Mouse (Mus musculus): ENCODE data around the gene Actc1.

The Actc1 gene

DNA sequence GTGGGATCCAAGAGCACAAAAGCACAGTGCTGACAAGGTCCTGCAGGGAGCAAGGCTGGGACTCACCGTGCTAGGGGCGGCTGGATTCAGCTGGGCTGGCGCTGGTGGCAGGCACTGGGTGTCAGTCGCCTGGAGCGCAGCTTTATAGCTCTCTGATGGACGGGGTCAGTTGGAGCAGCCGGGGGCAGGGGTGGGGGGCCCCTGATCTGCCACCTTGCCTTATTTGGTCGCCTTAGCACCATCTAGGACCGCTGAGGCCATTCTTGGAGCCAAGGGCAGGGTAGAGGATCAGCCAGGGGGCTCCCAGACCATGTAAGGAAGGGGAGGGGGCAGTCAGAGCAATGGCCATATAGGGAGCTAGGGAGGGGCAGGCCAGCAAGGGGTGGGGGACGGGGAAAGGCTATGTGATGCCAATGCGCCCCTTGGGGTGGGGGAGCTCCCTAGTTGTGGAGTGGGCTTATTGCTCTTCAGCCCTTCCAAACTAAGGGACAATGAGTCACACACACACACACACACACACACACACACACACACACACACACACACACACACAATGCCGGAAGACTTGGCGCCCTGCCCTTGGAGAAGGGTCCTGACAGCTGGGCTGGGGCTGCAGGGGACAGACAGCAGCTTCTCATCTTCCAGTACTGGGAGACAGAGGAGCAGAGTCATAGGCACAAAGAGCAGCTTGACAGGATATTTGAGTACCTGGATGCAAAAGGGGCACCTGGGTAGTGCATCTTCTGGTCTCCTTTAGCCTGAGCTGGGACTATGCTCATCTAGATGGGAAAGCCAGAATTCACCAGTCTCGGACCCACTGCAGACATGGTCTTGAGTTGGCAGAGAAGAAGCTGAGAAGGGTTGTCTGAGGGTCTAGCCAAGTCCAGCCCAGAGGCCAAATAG, at the start of gene Actc1:
Actc1 (minus strand) TSS at position 853 of the 903 bp plus-strand sequence.
- DNase-seq (ENCODE audit: low spot score) = no peak

DNA sequence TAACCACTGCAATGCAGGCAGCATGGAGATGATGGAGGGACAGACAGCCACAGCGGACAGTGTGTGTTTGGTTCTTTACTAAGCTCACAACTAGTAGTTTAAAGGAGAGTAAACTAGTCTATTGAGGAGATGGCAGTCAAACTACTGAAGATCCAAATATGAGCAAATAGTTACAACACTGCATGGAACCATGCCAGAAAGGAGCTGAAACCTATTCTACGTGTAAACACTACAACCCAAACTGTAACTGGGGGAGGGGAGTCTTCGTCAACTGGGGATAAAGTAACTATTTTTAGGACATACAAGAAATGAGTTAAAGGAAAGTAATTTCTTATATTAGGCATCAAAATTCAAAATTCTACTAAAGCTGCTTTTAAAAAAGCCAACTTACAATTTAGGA, 49.1 kb upstream of the Actc1 start:
- no peak for DNase-seq (ENCODE audit: low spot score)

DNA sequence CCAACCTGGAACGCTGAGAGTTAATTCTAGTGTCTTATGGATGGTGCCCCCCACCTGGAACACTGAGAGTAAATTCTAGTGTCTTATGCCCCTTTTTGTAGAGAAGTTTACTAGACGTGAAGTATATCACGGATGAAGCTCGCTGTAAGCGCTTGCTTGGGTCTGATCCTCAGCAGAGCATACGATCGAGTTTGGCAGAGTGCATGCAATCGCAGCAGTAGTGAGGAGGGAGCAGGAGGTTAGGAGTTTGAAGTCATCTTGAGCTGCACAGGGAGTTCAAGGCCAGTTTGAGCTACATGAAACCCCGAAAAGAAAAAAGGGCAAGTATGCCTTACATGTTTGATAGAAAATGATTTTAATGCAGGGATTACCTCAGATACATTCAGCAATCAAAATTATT, 47.5 kb upstream of the Actc1 start:
- no peak for DNase-seq (ENCODE audit: low spot score)

DNA sequence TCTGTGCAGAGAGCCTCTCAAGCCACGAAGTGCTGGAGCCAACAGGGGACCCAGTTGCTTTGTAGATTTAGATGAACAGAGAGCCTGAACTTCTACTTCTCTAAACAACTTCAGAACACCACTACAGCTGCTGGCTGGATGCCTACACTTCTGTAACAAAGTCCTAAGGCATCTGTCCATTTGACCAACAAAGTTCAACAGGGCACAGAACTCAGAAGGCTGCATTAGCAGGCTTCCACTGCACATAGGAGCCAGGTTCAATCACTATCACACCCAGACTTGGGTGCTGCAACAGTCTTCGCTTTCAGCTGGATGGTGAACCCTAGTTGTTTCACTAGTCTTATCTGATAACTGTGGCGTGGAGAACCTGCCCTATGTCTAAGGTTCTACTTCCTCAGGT, 46.5 kb upstream of the Actc1 start:
- no peak for DNase-seq (ENCODE audit: low spot score)

DNA sequence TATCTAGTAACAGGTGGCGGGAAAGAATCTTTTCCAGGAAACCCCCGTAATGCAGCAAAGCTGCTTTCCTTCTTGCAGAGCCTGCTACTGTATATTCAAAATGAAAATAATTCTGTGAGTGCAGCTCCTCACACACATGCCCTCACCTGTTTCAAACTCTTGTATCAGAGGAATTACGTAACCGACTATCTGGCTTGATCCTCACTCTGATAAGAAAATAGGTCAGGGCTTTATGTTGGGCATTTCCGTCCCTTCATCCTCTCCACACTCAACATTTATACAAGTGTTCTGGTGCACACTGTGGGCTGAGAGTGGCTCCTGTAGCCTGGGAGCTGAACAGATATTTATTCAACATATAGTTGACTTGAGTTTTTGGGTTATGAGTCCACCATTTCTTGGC, 45.8 kb upstream of the Actc1 start:
- no peak for DNase-seq (ENCODE audit: low spot score)

DNA sequence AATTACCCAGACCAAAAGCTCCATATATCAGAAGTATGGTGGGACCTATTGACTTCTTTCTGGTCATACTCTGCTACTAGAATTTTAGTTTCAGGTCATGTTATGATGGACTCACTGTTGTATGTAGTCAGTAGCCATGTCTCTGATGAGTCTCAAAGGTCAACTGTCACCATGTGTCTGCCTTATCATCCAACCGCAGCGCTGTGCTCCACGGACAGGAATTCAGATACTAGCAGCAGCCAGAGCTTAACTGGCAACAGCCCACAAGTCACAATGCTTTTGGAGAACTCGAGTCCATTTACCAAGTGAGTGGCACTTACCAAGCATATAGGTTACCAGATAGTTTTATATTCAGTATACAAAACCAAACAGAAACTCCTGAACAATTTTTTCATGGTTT, 44.3 kb upstream of the Actc1 start:
- no peak for DNase-seq (ENCODE audit: low spot score)

DNA sequence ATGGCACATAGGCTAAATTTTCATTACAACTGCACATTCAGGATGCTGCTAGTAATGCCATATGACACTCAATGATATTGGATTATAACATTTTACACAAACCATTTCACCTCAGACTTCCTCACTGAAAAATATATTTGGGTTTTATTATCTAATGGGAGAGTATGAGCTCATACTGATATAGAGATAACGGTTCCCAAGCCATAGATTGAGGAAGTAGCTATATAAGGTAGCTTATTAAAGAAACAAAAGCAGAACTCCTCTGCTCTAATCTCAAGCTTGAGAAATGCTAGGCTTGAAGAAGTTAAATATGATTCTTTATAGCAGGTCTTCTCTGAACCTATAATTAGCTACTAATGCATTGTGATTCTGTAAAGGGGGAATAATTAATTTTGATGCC, 43.2 kb upstream of the Actc1 start:
- no peak for DNase-seq (ENCODE audit: low spot score)

DNA sequence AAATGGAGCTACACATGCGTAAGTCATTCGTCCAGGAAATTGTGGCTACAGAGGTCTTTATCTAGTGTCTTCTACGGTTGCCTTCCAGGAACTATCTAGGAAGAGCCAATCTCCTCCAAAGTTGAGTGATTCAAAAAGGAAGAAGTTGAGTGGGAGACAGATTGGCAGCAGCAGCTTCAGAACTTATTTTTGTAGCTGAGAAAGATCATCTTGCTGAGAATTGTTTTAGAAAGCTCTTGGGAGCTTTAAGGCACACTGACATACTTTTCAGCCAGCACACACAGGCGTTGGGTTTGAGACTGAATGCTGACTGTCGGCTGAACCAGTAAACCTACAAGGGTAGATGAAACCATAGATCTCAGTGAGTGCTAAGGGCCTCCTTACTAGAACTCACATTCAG, 42.0 kb upstream of the Actc1 start:
- no peak for DNase-seq (ENCODE audit: low spot score)

DNA sequence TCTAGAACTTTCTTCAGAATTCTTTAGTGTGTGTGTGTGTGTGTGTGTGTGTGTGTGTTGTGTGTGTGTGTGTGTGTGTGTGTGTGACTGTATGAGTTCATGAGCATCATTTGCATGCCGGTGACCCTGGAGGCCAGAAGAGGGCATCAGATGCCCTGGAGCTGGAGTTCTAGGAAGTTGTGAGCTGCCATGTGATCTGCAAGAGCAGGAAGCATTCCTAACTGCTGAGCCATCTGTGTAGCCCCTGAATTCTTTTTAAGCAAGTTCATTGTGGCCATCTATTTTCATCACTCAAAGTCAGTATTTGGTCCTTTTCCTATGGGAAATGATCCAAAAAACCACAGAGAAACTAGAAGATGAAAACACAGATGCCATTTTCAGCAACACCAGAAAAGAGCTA, 41.3 kb upstream of the Actc1 start:
- DNase-seq (ENCODE audit: low spot score) = no peak

DNA sequence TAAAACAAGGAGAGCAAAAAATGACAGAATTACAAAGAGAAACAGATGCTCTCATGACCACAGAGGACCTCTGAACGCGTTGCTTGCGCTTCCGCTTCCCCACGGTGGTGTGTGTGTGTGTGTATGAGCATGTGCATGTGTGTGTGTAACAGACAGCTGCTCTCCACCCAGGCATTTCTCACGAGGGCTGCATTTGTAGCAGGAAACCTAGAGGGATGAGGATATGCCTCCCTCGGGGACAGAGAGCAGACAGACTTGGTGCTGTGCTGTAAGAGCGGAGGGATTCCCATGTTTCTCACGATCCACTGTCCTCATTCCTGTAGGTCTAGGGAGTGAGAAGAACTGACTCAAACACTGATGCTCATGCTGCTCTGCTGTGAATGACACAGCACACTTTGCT, 40.2 kb upstream of the Actc1 start:
- DNase-seq (ENCODE audit: low spot score) = no peak

DNA sequence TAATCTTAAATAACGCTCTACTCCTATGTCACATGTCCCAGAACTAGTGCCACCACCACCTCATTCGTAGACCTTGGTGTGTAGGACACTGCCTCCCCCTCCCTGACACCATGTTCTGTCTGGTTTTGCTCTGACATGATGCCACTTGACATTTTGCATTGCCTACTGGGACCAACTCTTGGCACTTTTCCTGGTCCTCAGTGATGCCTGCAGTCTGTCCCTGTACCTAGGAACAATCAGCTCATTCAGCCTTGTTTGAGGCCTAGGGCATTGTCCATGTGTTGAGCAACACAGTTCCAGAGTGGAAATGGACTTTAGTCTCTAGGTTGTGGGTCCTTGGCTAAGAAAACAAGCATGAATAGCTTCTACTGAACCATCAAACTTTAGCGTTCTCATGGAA, 36.5 kb upstream of the Actc1 start:
- no peak for DNase-seq (ENCODE audit: low spot score)

DNA sequence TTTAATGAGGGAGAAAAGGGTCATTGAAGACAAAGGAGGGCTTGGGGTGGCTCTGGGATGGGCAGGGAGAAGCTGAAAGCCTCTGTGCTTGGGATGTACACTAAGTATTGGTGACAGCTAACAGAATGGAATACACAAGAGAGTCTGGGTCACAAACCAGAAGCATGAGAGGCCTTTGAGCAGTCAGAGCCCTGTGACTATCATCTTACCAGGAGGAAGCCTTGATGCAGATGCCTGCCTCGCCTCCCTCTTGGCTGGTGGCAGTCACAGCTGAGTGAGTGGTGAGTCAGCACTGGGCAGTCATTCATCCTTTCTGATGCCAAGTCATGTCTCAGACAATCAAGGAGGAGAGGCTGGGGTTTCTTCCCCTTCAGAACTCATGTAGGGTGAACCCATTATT, 33.9 kb upstream of the Actc1 start:
- DNase-seq (ENCODE audit: low spot score) = no peak

DNA sequence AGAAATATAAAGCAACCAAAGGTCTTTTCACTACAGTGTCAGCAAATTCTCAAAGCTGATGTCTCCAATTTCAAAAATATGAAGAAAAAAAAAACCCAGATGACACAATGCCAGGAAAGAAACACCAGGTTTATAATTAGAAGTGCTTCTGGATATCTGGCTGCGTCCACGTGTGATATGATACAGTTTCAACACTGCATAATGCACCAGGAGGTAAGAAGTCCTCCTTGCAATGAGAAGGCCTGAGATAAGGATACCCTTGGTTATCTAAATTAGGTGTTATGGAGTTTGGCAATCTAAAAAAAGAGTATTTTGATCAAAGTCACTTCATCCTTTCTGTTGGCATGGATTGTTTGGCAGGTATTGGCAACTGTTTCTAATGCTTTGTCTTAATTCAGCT, 18.5 kb upstream of the Actc1 start:
- no peak for DNase-seq (ENCODE audit: low spot score)

DNA sequence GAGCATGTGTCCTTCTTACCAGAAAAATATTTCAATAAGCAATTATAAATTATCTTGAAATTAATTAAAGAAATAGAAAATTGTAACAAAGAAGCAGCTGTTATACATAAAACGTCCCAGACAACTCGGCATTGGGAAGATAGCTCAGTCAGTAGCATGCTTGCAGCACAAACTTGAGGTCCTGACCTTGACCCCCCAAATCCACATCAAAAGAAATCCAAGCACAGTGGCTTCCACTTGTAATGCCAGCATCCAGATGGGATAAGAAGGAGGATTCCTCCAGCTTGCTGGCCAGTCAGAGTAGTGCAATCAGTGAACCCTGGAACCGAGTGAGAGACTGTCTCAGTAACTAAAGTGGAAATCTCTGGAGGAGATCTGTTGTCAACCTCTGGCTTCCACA, 12.9 kb upstream of the Actc1 start:
- no peak for DNase-seq (ENCODE audit: low spot score)

DNA sequence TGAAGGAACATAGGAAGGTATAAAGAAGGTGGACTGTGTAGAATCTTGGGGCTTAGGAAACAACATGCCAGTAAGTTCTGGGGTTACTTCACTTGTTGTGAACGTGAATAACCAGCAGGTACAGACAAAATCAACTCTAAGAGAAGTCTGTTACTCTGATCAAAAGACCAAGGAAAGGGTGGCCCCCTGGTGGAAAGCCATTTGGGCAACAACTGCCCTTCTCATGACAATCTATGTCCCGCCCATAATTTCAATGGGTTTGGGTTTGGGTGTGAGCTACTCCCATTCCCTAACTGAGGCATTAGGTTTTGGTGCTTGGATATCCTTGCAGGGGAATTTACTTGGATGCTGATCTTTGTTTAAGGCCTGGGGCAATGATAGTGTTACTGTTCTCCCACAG, 10.7 kb upstream of the Actc1 start:
- no peak for DNase-seq (ENCODE audit: low spot score)

DNA sequence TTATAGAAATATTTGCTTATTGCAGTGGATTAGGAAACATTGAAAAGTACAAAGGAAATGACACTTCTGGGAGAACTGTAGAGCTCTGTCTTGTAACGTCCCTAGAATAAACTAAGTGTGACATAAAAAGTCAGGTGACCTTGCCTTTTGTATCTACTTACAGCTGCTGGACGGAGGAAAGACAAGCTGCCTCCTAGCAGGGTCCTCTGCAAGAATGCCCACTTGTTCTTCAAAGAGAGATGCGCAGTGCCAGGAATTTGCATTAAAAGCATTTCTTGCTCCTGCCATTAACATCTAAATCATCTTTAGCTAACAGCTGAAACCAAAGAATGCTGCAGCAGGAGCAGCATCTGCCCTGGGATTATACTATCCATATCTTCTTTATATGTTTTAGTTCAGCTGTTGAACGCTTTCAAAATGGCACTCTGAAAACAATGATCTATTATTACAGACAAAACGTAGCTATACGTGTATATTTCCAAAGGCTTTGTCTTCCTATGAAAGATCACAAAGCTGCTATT, 6.8 kb upstream of the Actc1 start:
- DNase-seq (ENCODE audit: low spot score) = no peak

DNA sequence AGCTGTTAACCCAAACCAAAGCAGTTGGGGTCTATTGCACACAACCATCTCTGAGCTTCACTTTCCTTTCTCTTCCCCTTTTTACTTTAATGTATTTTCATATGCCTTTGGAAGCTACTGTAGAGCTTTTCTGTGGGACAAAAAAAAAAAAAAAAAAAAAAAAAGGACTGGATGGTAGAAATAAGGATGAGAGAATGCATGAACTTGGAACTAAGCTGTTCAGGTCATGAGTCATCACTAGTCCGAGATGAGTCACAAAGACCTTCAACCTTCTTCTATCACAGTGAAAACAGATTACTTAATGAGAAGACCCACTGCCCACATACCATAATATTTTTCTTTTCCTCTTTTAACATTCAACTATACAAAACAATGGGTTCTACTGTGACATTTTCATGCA, 6.3 kb upstream of the Actc1 start:
- DNase-seq (ENCODE audit: low spot score) = no peak

DNA sequence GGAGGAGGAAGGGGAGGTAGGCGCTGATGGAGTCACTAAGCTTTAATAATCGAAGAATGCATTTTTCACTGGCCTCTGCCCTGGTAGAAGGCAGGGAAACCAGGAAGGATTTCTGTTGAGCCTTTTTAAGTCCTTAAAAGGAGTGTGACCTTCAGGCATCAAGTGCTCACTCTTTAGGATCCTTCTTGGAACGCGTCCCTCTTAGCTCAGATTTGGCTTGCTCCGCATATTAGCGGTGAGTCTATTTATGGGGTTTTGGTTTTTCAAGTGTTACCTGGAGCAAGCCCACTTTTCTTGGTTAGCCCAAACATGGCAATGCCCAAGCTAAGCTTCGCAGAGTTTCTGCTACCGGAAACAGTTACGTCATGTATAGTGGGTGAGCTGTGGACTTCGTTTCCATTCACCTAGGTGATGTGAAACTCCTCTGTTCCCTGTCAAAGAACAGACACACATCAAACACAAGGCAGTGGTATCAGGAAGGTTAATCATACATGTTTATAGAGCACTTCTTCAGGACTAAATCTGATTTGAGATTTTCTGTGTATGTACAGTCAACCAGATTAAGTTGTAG, 5.0 kb upstream of the Actc1 start:
- no peak for DNase-seq (ENCODE audit: low spot score)

DNA sequence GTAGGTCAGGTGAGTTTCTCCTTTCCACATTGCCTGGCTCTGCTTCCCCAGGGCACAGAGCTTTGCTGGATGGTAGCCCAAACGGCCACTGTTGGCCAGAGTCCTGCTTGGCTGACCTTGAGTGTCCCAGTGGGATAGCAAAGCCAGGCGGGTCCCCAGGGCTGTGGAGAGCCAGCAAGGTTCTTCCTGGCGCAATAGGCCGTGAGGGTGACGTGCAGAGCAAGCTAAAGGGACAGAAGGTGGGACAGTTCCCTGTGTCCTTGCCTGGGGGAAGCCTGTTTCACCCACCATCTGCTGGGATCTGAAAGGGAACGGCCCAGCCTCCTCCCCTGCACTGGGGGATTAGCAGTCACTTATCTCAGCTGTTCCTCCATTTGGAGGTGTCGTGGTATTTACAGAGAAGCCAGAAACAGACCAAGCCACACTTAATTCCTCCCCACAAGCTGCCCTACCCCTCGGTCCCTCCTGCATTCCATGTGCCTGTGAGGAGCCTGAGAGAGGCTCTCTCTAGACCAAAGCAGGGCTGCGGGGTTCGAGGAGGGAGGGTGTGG, 4.0 kb upstream of the Actc1 start:
- peak; percentile 20 for DNase-seq (ENCODE audit: low spot score)

DNA sequence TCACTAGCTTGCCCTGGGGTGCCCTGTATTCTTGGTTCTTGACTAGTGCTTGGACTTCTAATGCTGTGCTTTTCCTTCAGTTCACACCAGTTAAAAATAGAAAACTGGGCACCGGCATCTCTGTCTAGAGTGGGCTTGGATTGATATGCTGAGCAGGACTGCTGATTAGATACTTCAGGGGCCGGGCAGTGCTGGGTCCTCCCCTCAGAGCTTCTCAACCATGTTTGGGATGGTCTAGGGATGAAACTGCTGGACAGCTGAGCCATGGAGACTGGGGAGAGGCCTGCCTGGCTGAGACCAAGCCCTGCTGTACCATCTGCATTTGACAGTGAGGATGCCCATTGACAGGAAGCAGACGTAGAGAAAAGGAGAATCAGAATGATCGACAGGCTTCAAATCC, 781 bp upstream of the Actc1 start:
- no peak for DNase-seq (ENCODE audit: low spot score)

DNA sequence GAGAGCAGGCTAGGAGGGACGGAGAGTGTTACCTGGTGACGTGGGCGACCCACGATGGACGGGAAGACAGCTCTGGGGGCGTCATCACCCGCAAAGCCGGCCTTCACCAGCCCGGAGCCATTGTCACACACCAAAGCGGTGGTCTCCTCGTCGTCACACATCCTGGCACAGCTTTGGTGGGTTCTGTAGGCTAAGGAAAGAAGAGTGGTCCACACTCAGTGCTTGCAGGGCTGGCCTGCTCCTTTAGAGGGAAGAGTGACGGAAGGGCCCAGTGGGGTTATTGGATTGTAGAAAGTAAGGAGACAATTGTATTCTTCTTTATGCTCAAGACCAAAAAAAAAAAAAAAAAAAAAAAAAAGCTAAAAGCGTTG, 1.5 kb downstream of the Actc1 start:
- no peak for DNase-seq (ENCODE audit: low spot score)

DNA sequence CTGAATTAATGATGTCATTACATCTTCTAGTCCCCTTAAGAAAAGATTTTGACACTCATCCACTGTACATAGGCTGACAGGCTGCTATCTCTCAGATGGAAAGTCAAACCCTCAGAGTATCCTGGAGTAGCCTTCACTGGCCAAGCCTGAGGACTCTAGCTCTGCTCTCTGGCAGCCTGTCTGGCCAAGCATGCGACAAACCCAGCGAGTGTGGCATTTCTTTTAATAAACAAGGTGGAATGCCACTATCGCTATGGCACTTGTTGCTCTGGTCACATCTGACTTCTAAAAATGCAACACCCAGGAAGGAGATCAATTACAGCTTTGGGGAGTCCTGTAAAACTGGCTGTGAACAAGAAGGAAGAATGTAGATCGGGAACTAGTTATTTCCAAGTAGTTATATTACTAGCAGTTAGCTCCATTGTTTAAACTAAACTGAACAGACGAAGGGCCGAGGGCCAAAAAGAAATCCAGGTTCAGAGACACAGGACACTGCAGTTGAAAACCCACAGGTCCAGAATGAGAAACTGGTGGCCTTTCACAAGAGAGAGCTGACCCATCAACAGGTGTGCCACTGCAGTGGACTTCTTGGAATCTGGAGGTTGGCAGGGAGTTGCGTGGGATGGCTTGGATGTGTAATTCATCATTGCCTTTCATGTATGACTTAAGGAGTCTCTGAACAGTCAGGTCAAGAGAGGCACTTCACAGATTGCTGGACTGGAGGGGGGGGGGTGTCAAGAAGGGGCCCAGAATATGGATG, 2.1 kb downstream of the Actc1 start:
- DNase-seq (ENCODE audit: low spot score) = no peak

DNA sequence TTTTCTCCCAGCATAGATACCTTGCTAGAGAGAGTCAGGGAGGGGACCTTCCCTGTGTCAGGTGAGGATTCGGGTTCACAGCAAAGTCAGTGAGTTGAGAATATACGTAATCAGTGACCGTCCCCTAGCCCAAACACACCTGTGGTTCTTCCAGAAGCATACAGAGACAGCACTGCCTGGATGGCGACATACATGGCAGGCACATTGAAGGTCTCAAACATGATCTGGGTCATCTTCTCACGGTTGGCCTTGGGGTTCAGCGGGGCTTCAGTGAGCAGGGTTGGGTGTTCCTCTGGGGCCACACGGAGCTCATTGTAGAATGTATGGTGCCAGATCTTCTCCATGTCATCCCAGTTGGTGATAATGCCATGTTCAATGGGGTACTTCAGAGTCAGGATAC, 3.2 kb downstream of the Actc1 start:
- DNase-seq (ENCODE audit: low spot score) = no peak
